Mouse (Mus musculus) gastrocnemius, postnatal 10 days (tissue): ENCODE data around the gene E030025P04Rik. TPM values are rescaled to one million over a fixed set of nuclear protein-coding genes. Genes with fewer than 3 reads are reported as not detected.

Source experiments
- DNase-seq: peaks from one replicate; pipeline ENCODE4 v3.0.0; 2021; ENCODE audit warnings: mixed read lengths
- total RNA-seq, 2 experiments: library from RNA; stranded (reverse); gene quantifications; 2 replicates each; pipeline ENCODE4 v1.2.3; 2021

E030025P04Rik gene
- total RNA-seq, 2 experiments from 2014 or later, result not detected

GRCm38 (mm10) chr11:109102646-109103045 lies 41.5 kb downstream of the E030025P04Rik start:
- no peak for DNase-seq

GRCm38 (mm10) chr11:109100266-109100665 lies 43.9 kb downstream of the E030025P04Rik start:
- DNase-seq, result no peak

- DNase-seq, result no peak
These were observed 52.3 kb downstream of the E030025P04Rik start for GRCm38 (mm10) chr11:109091821-109092220.

Other genes starting within 250 kb of the E030025P04Rik start
- gene Axin2, start 224.0 kb downstream of the E030025P04Rik start, total RNA-seq, result 10 to 100 TPM; 10.8 to 18.6 TPM
- gene Rgs9, start 153.8 kb upstream of the E030025P04Rik start, total RNA-seq, result under 1 TPM; 0.63 to 0.99 TPM
- gene Gna13, start 218.5 kb upstream of the E030025P04Rik start, total RNA-seq, result 10 to 100 TPM; 39.3 to 42.5 TPM